Mouse (Mus musculus): ENCODE measurements around the gene Rom1. TPM values are rescaled to one million over a fixed set of nuclear protein-coding genes. Genes with fewer than 3 reads are reported as not detected.
A peak's percentile ranks its signal among the peaks of the same experiment; 100 is the strongest.

Gene Rom1
- total RNA-seq, 2 experiments from 2014 or later, result 3.2 to 4.0 TPM

DNA sequence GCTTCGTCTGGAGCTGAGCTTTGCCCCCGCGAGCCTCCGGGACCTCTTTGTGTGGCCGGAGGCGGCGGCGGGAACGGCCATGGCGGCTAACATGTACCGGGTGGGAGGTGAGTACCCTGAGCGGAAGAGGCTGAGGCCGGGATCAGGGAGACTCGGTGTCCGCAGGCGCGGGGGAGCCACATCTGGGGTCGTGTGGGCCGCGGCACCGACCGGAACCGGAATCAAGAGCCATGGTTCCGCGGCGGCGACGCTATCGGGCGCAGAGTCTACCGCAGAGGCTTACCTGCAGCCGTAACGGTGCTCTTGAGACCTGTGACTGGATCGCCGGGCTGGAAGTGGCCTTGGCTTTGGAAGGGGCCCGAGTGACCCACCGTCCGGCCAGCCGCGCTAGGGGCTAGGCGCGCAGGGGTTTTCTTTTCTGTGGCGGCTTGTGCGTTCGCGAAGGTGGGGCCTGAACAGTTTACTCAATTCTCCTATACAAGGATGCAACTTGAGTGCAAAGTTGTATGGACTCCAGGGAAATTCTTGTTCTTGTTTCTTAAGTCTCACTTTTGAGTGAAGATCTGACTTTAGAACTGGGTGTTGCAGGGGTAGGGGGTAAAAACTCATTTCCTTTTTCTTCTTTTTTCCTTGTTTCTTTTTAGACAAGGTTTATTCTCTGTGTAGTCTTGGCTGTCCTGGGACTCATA lies 13.3 kb upstream of the Rom1 start:
- DNase-seq (ENCODE audit: low spot score in 2 of 2), result peak in 1 of 2 experiments; percentile 54

DNA sequence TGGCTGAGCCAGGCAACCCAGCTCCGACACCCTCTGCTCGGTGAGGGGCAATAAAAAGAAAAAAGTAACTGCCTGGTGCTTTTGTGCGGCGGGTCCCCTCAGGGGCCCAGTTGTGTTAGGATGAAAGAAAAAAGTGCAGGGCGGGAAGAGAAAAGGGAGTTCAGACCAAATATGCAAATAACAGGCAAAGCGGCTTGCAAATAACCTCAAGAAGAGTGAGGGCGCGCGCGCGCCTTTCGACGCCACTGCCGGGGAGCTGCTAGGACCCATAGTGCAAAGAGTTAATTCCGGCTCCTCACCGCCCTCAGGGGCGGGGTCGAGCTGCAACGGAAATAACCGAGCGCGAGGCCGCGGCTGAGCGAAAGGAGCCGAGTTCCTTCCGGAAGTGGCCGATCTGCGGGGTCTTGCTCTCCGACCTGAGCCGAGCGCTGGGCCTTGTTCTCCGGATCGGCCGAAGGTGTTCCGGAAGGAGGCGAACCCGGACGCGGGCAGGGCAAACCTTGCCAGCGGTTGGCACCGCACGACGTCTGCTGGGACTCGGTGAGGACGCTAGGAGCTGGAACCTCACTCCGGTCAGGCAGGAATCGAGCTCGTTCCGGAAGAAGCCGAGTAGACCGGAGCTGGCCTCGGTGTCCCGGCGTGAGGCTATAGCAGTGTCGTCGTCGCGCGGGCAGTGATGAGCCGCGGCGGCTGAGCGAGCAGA lies 12.5 kb upstream of the Rom1 start, which contains the start of gene Mta2:
Gene Mta2, plus strand, starts transcription at position 361 of the 703 bp plus-strand sequence.
- peak; percentile 96 for DNase-seq (ENCODE audit: low spot score in 2 of 2)

DNA sequence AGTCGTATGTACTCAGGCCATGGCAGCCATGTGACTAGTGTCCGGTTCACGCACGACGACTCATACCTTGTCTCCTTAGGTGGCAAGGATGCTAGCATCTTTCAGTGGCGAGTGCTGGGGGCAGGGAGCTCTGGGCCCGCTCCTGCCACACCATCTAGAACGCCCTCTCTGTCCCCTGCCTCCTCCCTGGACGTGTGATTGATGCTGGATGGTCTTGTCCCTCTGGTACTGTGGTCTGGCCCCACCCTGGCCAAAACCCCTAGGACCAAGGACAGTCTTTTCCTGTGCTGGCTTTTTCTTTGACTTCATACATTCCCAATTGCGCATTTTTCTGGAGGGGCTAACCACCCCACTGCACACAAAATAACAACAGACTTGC lies 12.0 kb upstream of the Rom1 start:
- no peak for DNase-seq (ENCODE audit: low spot score in 2 of 2)

DNA sequence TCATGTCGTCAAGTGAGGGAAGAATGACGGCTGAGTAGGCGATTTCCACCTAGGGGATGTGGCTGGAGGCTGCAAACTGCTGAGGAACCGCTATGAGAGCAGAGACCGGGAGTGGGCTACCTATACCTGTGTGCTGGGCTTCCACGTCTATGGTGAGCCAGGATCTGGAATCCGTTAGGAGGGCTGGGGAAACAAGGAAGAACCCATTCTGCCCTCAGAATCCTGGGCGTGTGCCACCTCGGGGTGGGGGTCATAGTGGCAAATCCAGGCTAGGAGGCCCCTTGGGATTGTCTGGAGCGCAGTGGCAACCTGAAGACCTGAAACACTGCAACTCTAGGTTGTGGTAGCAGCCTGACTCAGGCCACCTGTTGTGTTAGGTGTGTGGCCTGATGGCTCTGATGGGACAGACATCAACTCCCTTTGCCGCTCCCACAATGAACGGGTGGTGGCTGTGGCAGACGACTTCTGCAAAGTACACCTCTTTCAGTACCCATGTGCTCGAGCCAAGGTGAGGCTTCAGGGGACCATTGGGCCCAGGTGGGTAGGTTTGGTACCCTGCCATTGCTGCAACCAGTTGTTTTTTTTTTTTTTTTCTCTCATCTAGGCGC lies 11.5 kb upstream of the Rom1 start:
- no peak for DNase-seq (ENCODE audit: low spot score in 2 of 2)

DNA sequence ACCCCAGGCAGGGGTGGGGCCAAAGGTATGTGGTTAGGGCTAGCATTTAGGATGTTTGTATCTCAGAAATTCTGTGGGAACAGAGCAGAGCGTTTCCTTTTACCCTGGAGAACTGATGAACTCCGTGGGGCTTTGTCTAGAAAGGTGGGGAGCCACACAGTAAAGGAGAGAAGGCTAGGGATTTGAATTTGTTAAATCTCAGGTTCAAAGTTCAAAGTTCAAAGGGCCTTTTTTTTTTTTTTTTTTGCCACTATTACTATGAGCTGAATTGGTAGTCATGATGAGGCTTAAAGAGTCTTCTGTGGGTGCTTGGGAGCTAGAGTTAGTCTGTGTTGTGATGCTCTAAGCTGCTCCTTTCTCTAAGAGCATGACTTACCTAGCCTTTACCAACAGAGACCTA lies 7.6 kb upstream of the Rom1 start:
- no peak for DNase-seq (ENCODE audit: low spot score in 2 of 2)

DNA sequence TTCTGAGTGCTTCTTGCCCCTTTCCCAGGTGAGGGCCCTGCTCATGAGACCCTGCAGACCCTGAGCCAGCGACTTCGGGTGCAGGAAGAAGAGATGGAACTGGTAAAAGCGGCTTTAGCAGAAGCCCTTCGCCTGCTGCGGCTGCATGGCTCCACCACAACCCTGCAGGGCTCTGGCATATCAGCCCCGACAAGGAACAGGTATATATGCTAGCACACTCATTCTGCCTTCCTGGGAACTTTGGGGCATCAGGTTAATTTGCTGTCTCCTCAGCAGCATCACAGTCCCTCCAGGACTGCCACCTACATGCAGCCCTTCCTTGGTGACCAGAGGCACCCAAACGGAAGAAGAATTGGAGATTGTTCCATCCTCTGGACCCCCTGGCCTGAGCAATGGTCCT lies 1.6 kb upstream of the Rom1 start:
- DNase-seq (ENCODE audit: low spot score in 2 of 2), result no peak

DNA sequence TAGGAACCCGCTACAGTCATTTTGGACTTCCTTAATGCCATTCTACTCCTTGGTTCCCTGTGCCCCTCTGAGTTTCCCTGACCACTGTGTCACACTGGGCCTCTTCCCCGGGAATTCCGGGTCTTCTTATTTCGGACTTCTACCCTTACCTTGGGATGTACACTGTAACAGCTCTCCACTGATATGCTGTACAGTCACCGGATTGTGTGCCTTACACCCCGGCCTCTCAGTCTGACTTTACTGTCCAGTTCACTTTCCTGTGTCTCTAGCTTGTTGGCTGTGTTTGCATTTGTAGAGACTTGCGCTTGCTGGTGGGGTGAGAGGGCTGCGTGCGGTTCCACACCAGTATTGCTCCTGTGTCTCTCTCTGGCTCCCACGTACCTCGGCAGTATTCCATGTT lies 961 bp upstream of the Rom1 start:
- DNase-seq (ENCODE audit: low spot score in 2 of 2), result no peak

DNA sequence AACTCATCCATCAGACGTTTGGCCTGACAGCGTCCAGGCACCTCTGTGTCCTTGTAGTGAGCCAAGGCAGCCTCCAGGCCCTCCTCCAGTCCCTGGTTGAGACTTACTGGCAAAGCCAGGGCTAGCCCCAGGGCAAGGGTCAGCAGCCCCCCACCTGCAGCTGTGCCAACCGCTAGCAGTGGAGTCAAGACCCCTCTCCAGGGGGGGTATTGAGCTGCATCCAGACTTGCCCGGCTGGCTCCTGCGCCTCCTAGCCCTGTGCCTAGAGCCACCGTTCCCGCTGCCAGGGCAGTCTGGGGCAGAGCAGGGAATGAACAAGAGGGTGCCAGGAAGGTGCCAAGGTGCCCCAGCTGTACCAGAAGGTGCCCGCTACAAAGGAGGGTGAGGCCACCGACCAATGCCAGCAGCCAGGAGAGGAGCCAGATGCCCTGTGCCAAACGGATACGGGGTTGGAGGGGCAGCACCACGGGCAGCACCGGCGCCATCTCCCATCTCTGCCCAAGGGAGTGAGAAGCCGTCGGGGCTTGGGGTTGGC lies 400 bp downstream of the Rom1 start:
- no peak for DNase-seq (ENCODE audit: low spot score in 2 of 2)

DNA sequence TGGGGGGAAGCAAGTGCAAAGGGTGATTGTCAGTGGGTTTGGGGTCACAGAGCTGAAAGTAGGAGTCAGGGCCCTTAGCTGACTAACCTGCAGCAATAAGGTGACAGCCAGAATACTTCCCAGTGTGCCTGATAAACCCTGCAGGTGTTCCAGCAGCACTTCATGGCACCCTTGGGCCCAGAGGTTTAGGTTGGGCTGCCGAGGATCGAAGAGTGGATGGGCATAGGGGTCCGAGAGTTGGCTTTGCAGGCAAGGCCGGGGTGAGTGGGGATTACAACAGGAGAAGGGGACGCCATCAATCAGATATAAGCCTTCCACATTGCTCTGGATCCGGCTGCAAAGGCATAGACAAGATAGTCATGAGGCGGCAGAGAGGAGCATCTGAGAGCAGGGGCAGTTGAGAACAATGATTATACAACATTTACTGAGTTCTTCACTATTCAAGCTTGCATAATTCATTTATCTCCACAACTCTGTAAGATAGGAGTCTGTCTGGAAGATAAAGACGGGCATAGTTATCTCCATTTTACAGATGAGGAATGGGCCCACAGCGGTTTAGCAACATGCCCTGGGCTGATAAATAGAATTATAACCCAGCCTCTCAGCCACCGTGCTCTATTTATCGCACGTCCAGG lies 1.1 kb downstream of the Rom1 start:
- no peak for DNase-seq (ENCODE audit: low spot score in 2 of 2)

DNA sequence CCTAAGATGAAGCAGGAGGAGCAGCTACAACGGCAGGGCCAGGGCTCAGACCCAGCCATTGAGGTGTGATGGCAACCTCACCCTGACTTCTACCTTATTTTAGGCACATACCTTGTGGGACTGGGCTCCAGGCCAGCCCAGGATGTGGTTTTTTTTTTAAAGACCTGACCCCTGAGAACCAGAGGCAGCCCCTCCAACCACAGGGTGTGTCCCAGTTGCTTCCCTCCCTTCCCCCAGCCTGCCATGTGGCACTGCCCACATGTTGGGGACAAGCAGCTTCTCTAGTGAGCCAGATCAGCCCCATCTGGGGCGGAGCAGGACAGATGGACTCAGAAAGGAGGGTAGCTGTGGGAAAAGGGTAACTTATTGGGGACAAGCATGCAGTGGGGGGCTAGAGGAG lies 2.4 kb downstream of the Rom1 start:
- DNase-seq (ENCODE audit: low spot score in 2 of 2), result no peak

DNA sequence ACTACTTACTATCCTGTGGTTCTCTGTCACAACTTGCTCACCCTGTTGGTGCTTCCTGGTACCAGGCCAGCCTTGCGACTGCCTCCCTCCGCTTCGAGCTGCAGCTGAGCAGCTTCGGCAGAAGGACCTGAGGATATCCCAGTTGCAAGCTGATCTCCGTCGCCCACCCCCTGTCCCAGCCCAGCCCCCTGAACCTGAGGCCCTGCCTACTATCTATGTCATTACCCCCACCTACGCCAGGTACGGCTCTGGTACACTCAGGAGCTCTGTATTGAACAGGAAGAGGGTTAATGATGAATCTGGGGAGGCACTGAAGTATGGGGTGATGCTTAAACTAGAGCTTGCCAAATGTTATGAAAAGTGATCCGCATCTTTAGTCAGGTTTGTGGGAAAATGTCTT lies 7.4 kb downstream of the Rom1 start:
- no peak for DNase-seq (ENCODE audit: low spot score in 2 of 2)

DNA sequence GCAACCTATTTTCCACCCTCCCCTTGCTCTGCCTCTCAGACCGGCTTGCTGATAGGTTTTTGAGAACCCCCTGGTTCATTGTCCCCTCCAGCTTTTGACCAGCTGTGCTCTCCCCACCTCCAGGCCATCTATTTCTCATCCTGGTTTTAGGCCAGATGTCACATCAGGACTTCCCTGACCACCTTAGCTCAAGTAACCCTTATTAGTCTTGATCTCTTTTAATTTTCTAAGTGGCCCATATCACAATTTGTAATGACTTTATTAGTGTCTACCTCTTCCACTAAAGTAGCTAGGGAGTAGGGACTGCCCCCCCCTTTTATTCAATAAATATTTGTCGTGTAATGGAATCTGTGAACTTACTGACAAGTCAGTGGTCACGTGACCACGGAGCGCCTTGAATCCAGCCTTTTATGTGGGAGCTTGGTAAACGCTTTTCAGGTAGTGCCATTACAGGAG lies 8.3 kb downstream of the Rom1 start:
- DNase-seq (ENCODE audit: low spot score in 2 of 2), result no peak

DNA sequence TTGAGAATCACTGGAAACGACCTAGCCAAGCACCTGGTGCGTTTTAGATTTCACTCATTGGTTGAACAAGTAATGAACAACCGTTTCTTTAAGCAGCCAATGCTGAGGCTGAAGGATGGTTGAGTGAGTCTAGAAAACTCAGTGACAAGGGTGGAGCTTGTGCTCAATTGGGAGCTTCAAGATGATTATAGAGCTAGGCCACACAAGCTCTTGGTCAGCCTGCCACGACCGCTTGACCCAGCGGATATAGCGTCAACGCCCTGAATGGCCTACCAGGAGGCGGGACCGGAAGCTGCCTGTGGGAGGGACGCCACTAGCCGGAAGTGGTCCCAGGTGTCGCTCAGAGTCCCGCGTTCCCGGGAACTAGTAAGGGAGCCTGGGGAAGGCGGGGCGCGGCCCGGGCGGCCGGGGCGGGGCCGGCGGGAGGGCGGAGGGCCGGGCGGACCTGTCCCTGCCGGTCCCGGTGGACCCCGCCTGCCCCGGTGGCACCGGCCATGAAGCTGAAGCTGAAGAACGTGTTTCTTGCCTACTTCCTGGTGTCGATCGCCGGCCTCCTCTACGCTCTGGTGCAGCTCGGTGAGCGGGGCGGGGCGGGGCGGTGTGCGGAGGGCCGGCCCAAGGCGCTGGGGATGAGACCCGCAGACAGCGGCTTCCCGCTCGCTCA lies 9.0 kb downstream of the Rom1 start, which contains the start of gene B3gat3:
Gene B3gat3, plus strand, starts transcription at position 302 of the 664 bp plus-strand sequence.
- peak; percentile 95 for DNase-seq (ENCODE audit: low spot score in 2 of 2)

DNA sequence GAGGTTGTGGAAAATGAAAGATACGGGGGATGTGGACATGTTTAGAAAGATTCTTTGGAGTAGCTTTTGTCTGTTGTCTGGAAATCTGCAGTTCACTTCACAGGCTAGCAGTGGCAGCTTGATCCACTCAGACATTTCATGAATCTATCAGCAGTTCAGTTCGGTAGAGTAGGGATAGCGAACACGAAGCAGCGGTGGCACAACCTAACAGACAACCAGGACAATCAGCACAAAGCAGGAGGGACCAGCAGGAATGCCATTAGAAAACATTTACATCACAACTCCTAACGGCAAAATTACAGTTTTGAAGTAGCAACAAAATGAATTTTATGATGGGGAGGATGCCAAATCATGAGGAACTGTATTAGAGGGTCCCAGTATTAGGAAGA lies 9.5 kb downstream of the Rom1 start:
- no peak for DNase-seq (ENCODE audit: low spot score in 2 of 2)

DNA sequence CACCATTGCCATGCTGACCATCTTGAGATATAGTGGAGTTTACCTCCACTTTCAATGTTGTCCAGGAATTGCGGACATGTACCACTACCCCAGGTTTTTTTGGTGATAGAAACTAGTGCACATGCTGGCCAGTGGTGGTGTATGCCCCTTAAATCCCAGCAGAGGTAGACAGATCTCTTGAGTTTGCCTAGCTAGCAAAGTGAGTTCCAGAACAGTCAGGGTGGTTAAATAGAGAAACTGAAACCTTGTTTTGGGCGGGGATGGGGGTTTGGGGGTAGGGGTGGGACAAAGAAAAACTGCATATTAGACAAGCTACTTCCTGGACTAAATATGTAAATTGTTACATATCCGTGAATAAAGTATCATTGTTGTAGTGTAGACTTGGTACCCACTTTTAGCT lies 10.2 kb downstream of the Rom1 start:
- DNase-seq (ENCODE audit: low spot score in 2 of 2), result no peak

DNA sequence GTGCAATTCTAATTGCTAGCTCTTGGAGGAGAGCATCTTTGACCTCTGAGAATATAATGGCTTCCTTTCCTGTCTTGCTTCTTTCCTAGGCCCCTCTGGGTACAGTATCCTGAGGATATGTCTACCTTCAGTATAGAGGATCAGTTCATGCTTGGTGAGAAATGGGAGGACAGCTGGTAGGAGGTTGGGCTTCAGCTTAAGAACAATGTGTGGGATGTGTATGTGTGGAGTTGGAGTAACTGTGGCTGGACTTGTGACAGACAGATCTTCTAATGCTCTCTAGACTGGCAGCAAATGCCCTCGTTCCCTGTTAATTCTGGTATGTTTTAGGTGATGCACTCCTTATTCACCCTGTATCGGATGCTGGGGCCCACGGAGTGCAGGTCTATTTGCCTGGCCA lies 14.9 kb downstream of the Rom1 start:
- no peak for DNase-seq (ENCODE audit: low spot score in 2 of 2)

DNA sequence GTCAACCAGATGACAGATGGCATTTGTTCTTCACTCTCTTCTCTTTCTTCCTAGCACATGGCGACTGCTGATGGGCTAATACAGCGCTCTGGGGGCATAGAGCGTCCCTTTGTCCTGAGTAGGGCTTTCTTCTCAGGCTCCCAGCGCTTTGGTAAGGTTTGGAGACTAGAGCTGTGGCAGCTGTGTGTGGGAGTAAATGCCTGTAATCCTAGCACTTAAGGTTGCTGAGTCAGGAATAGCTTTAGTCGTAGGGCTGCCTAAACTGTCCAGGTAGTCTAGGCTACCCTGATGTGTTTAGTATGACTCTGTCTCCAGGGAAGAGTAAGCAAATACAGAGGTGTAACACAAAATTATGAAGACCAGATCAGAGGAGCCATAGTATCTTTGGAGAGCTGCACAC lies 17.3 kb downstream of the Rom1 start:
- DNase-seq (ENCODE audit: low spot score in 2 of 2), result no peak

DNA sequence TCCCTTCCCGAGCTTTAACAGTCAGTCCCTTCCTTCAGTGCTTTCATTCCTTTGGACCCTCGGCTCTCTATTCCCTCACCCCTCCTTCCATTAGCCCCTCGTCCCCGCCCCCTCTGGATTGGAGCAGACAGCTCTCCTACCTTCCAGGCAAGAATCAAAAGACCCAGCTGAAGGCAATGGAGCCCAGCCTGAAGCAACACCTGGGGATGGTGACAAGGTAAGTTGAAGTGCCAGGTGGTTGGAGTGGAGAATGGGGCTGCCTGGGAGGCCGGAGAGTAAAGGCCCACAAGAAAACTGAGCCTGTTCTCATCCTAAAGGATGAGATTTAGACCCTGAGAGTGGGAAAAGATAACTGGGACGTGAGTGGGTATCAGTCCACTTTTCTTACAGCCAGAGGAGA lies 20.6 kb downstream of the Rom1 start:
- DNase-seq (ENCODE audit: low spot score in 2 of 2), result no peak

DNA sequence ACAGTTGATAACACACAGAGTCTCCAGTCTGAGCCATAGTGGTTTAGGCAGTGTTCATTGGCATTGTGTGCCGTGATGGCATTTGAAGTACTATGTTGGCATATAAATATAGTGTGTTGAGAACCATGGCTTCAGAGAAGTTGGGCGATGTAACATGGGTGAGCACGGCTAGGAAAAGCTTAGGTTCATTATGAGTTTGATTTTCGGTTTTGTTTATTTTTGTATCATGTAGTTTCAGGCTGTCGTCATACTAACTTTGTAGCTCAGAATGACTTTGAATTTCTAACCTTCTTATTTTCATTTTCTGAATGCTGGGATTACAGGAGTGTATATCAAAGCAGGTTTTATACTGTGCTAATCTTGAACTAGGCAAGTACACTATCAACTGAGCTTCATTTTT lies 25.7 kb downstream of the Rom1 start:
- DNase-seq (ENCODE audit: low spot score in 2 of 2), result no peak

DNA sequence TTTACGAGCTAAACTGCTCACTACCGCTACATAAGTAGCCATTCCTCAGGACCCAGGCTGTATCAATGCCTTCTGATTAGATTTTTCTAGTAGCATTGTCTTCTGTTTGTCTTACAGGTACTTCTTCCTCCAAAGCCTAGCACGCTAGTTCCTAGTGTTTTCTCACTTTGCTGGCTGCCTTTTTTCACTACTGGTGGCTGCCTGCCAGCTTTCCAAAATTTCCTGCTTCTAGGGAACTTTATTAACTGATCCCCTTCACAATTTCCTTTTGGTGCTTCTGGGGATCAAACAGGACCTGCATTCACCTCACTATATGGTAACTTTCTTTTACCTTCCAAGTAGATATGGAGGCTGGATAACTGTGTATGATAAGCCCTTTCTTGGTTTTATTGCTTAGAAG lies 30.1 kb downstream of the Rom1 start:
- no peak for DNase-seq (ENCODE audit: low spot score in 2 of 2)

DNA sequence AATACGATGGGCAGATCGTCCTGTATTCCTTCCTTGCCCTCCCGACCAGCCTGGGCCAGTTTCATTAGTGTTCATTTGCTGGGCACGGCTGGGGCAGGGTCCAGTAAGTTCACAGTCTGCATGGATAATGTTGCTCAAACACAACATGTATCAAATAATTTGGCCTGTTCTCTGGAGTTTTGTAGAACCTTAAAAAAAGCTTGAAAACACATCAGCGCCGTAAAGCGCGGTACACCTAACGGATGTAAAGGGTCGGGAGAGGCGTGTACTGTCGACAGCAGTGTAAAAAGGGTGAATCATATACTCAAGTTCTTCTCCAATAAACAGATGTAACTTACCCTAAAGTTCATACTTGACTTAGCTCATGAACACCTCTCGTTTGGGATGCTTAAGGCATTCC lies 30.6 kb downstream of the Rom1 start:
- no peak for DNase-seq (ENCODE audit: low spot score in 2 of 2)

All from layer of hippocampus, postnatal 14 days (tissue).